Mouse (Mus musculus) liver, embryonic 13.5 days (tissue): ENCODE results near the gene Tssc4. TPM values are rescaled to one million over a fixed set of nuclear protein-coding genes. Genes with fewer than 3 reads are reported as not detected.

Source experiments
- ATAC-seq: fragments of 200-750 bp; cut with Nextera tagmentation; 2 replicates; pipeline ENCODE4 v1.8.0; 2017; ENCODE audit warnings: low read depth, mild to moderate bottlenecking, moderate number of reproducible peaks, moderate library complexity
- DNase-seq: peaks from one replicate; pipeline ENCODE4 v3.0.0; 2022
- H3K27ac ChIP-seq: fragments of 300-500 bp; sonication (generic); 2 replicates; pipeline ENCODE4 v1.5.1; 2015; ENCODE audit warnings: moderate library complexity, mild to moderate bottlenecking, inconsistent platforms
- H3K27me3 ChIP-seq: fragments of 300-500 bp; sonication (generic); 2 replicates; pipeline ENCODE4 v1.6.1; 2015; ENCODE audit warnings: mild to moderate bottlenecking, inconsistent platforms
- H3K36me3 ChIP-seq: fragments of 300-500 bp; sonication (generic); 2 replicates; pipeline ENCODE4 v1.6.1; 2015; ENCODE audit warnings: mild to moderate bottlenecking, inconsistent platforms
- H3K4me1 ChIP-seq: fragments of 300-500 bp; sonication (generic); replicated peaks from 2 replicates; pipeline ENCODE4 v1.6.1; 2015; ENCODE audit warnings: inconsistent platforms
- H3K4me2 ChIP-seq: fragments of 300-500 bp; sonication (generic); 2 replicates; pipeline ENCODE4 v1.6.1; 2015; ENCODE audit warnings: inconsistent platforms, mild to moderate bottlenecking, moderate library complexity
- H3K4me3 ChIP-seq: fragments of 300-500 bp; sonication (generic); replicated peaks from 2 replicates; pipeline ENCODE4 v1.5.1; 2015; ENCODE audit warnings: mild to moderate bottlenecking, inconsistent platforms
- H3K9ac ChIP-seq: fragments of 300-500 bp; sonication (generic); 2 replicates; pipeline ENCODE4 v1.6.1; 2015; ENCODE audit warnings: mild to moderate bottlenecking, inconsistent platforms
- H3K9me3 ChIP-seq: fragments of 300-500 bp; sonication (generic); replicated peaks from 2 replicates; pipeline ENCODE4 v1.6.1; 2016; ENCODE audit warnings: inconsistent platforms
- WGBS: fragments of 180-500 bp; shearing (Covaris S2); methylation state at CpG from one replicate; pipeline ENCODE4 v1.1.7; 2015; ENCODE audit not compliant: insufficient replicate concordance; 5-methylcytosine and 5-hydroxymethylcytosine counted together
- polyA plus RNA-seq: library from polyadenylated mRNA; unstranded; fragments of >200 nt; fragmentation: Nextera tagmentation; extraction: Ambion mirVana; gene quantifications from 2 replicates; pipeline ENCODE4 v1.2.1, GENCODE M21; 2015

The Tssc4 gene
- polyA plus RNA-seq, 1 experiment from 2014 or later: 45.3 TPM

- H3K27me3 ChIP-seq: no peaks in the 10 kb centered on the region
- no peak for ATAC-seq
- peak overlapping the region; percentile 89 for H3K9ac ChIP-seq
- peaks cover 35% of the 10 kb centered on the region for H3K4me1 ChIP-seq
- H3K9me3 ChIP-seq: no peaks in the 10 kb centered on the region
- H3K4me3 ChIP-seq: peak overlapping the region; percentile 88
- peaks cover 34% of the 10 kb centered on the region for H3K36me3 ChIP-seq
- H3K4me2 ChIP-seq: peak overlapping the region; percentile 99
- 0 out of 2 replicates have a peak overlapping the region, but pooled peaks have one; percentile 77 for H3K27ac ChIP-seq
- no peak for DNase-seq
- 88% methylated on average over 10 of the region's 10 CpGs for WGBS
Observed at GRCm38 (mm10) chr7:143070506-143071070, 1.5 kb downstream of the Tssc4 start.

GRCm38 (mm10) chr7:143072605-143073004 lies 3.6 kb downstream of the Tssc4 start:
- 73% methylated on average over 5 of the region's 5 CpGs for WGBS
- no peak for DNase-seq
- no peak overlapping the region for H3K9ac ChIP-seq

GRCm38 (mm10) chr7:143073086-143073485 lies 4.0 kb downstream of the Tssc4 start:
- 33% methylated on average over 1 of the region's 1 CpGs for WGBS
- peaks cover 31% of the 10 kb centered on the region for H3K4me1 ChIP-seq
- DNase-seq: no peak

More at GRCm38 (mm10) chr7:143072605-143073004, 3.6 kb downstream of the Tssc4 start:
- Histone ChIP-seq H3K4me2 (no peak overlapping the region), H3K4me1 (peaks cover 35% of the 10 kb centered on the region), H3K36me3 (peaks cover 14% of the 10 kb centered on the region), H3K4me3 (no peak overlapping the region), H3K9me3 (no peaks in the 10 kb centered on the region), H3K27ac (no peak overlapping the region), H3K27me3 (no peaks in the 10 kb centered on the region)
- ATAC-seq: no peak

GRCm38 (mm10) chr7:143075394-143075793 lies 6.3 kb downstream of the Tssc4 start:
- Histone ChIP-seq H3K4me3 (no peak overlapping the region), H3K4me1 (peaks cover 17% of the 10 kb centered on the region), H3K9me3 (no peaks in the 10 kb centered on the region), H3K9ac (no peak overlapping the region), H3K27me3 (no peaks in the 10 kb centered on the region), H3K4me2 (no peak overlapping the region), H3K27ac (no peak overlapping the region), H3K36me3 (peaks cover 6% of the 10 kb centered on the region; the same call in 1 of the 2 replicates)
- DNase-seq (no peak), ATAC-seq (no peak)
- WGBS: 56% methylated on average over 5 of the region's 5 CpGs

More at GRCm38 (mm10) chr7:143073086-143073485, 4.0 kb downstream of the Tssc4 start:
- no peak overlapping the region for H3K9ac ChIP-seq
- no peak overlapping the region for H3K4me3 ChIP-seq
- H3K36me3 ChIP-seq: peaks cover 9% of the 10 kb centered on the region; the same call in 1 of the 2 replicates
- ATAC-seq: no peak
- H3K27me3 ChIP-seq: no peaks in the 10 kb centered on the region
- H3K9me3 ChIP-seq: no peaks in the 10 kb centered on the region
- no peak overlapping the region for H3K27ac ChIP-seq
- H3K4me2 ChIP-seq: no peak overlapping the region

GRCm38 (mm10) chr7:143077351-143077750 lies 8.3 kb downstream of the Tssc4 start:
- H3K9me3 ChIP-seq: no peaks in the 10 kb centered on the region
- WGBS: 71% methylated on average over 2 of the region's 2 CpGs
- no peak overlapping the region for H3K4me3 ChIP-seq
- H3K4me2 ChIP-seq: no peak overlapping the region
- H3K27me3 ChIP-seq: no peaks in the 10 kb centered on the region
- no peaks in the 10 kb centered on the region for H3K36me3 ChIP-seq
- H3K27ac ChIP-seq: no peak overlapping the region
- no peak overlapping the region for H3K9ac ChIP-seq
- DNase-seq: no peak
- no peak for ATAC-seq
- peaks cover 16% of the 10 kb centered on the region for H3K4me1 ChIP-seq

- DNase-seq (no peak), ATAC-seq (peak; percentile 53; the same call in 1 of the 2 replicates)
- 24% methylated on average over 6 of the region's 6 CpGs for WGBS
- Histone ChIP-seq H3K36me3 (no peaks in the 10 kb centered on the region), H3K9me3 (no peaks in the 10 kb centered on the region), H3K4me2 (no peak overlapping the region), H3K4me1 (peaks cover 9% of the 10 kb centered on the region), H3K27me3 (no peaks in the 10 kb centered on the region), H3K4me3 (no peak overlapping the region), H3K27ac (no peak overlapping the region), H3K9ac (no peak overlapping the region)
Observed at GRCm38 (mm10) chr7:143082024-143082423, 13.0 kb downstream of the Tssc4 start.

GRCm38 (mm10) chr7:143083708-143084107 lies 14.7 kb downstream of the Tssc4 start:
- peaks cover 9% of the 10 kb centered on the region for H3K4me1 ChIP-seq
- no peaks in the 10 kb centered on the region for H3K36me3 ChIP-seq
- no peaks in the 10 kb centered on the region for H3K27me3 ChIP-seq
- H3K4me3 ChIP-seq: no peak overlapping the region
- no peak overlapping the region for H3K4me2 ChIP-seq
- ATAC-seq (no peak), DNase-seq (no peak)
- H3K27ac ChIP-seq: no peak overlapping the region
- H3K9me3 ChIP-seq: no peaks in the 10 kb centered on the region
- no peak overlapping the region for H3K9ac ChIP-seq
- whole genome bisulfite sequencing: 47% methylated on average over 2 of the region's 2 CpGs

- no peak for ATAC-seq
Observed at GRCm38 (mm10) chr7:143086366-143086765, 17.3 kb downstream of the Tssc4 start.

GRCm38 (mm10) chr7:143087070-143087579 lies 18.1 kb downstream of the Tssc4 start:
- 52% methylated on average over 4 of the region's 4 CpGs for WGBS
- no peak overlapping the region for H3K4me2 ChIP-seq
- H3K36me3 ChIP-seq: no peaks in the 10 kb centered on the region
- ATAC-seq (peak; percentile 47), DNase-seq (no peak)
- H3K9ac ChIP-seq: no peak overlapping the region
- peaks cover 2% of the 10 kb centered on the region; the same call in 1 of the 2 replicates for H3K4me1 ChIP-seq
- no peak overlapping the region; the same call in 1 of the 2 replicates for H3K27ac ChIP-seq
- no peak overlapping the region for H3K4me3 ChIP-seq
- H3K27me3 ChIP-seq: 0 out of 2 replicates have a peak, but pooled peaks cover 8% of the 10 kb centered on the region
- no peaks in the 10 kb centered on the region for H3K9me3 ChIP-seq

More at GRCm38 (mm10) chr7:143086366-143086765, 17.3 kb downstream of the Tssc4 start:
- Histone ChIP-seq H3K36me3 (no peaks in the 10 kb centered on the region), H3K27ac (no peak overlapping the region), H3K4me2 (no peak overlapping the region), H3K4me1 (peaks cover 9% of the 10 kb centered on the region), H3K9me3 (no peaks in the 10 kb centered on the region), H3K4me3 (no peak overlapping the region), H3K9ac (no peak overlapping the region), H3K27me3 (0 out of 2 replicates have a peak, but pooled peaks cover 8% of the 10 kb centered on the region)
- DNase-seq: peak; percentile 53
- 35% methylated on average over 2 of the region's 2 CpGs for WGBS

GRCm38 (mm10) chr7:143093847-143094246 lies 24.8 kb downstream of the Tssc4 start:
- Histone ChIP-seq H3K27ac (no peak overlapping the region), H3K4me2 (no peak overlapping the region), H3K36me3 (no peaks in the 10 kb centered on the region), H3K9ac (no peak overlapping the region), H3K27me3 (0 out of 2 replicates have a peak, but pooled peaks cover 20% of the 10 kb centered on the region), H3K4me1 (no peaks in the 10 kb centered on the region), H3K9me3 (no peaks in the 10 kb centered on the region), H3K4me3 (no peak overlapping the region)
- DNase-seq (no peak), ATAC-seq (no peak)
- WGBS: 53% methylated on average over 3 of the region's 3 CpGs

GRCm38 (mm10) chr7:143094592-143095553 lies 25.8 kb downstream of the Tssc4 start, which contains the start of gene Trpm5:
Gene Trpm5, minus strand, starts transcription at chr7:143094642.
- H3K4me3 ChIP-seq: no peak within 1 kb of the TSS
- H3K27me3 ChIP-seq: peaks cover 22% of the 10 kb centered on the region
- H3K4me1 ChIP-seq: no peaks in the 10 kb centered on the region
- H3K27ac ChIP-seq: no peak within 1 kb of the TSS
- no peaks in the 10 kb centered on the region for H3K36me3 ChIP-seq
- no peak within 1 kb of the TSS for H3K4me2 ChIP-seq
- no peak for ATAC-seq
- no peak within 1 kb of the TSS for H3K9ac ChIP-seq
- no peak for DNase-seq
- no peaks in the 10 kb centered on the region for H3K9me3 ChIP-seq
- WGBS: 34% methylated on average over 10 of the region's 10 CpGs
